Mouse (Mus musculus): Measurements from ENCODE around the gene Ino80b. TPM values are rescaled to one million over a fixed set of nuclear protein-coding genes. Genes with fewer than 3 reads are reported as not detected.

Ino80b gene
- not detected for polyA plus RNA-seq (2014; fragmentation: Illumina TruSeq; extraction: RNeasy Lipid Tissue Mini Kit (QIAGEN cat#74804); ENCODE audit: low read depth, low replicate concordance)

GRCm38 (mm10) chr6:83125331-83125730 is at the start of gene Ino80b:
Gene Ino80b (minus strand): TSS chr6:83125431.

GRCm38 (mm10) chr6:83165607-83166242 is 40.5 kb upstream of the Ino80b start, which contains the start of gene Dctn1:
Gene Dctn1 (plus strand): TSS chr6:83165920.

GRCm38 (mm10) chr6:83156259-83156684 is 31.0 kb upstream of the Ino80b start, which contains the start of the genes Wdr54 and 1700003E16Rik:
Gene Wdr54 (minus strand): TSS chr6:83156397.
Gene 1700003E16Rik (plus strand): TSS chr6:83156404.

GRCm38 (mm10) chr6:83134951-83135513 is 9.8 kb upstream of the Ino80b start, which contains the start of gene Rtkn:
Gene Rtkn (plus strand): TSS chr6:83135463.

GRCm38 (mm10) chr6:83120930-83121862 is 4.0 kb downstream of the Ino80b start, which contains the start of gene Wbp1:
Gene Wbp1 (minus strand): TSS chr6:83121559.

GRCm38 (mm10) chr6:83115011-83115671 is 10.1 kb downstream of the Ino80b start, which contains the start of gene Mogs:
Gene Mogs (plus strand): TSS chr6:83115496.

GRCm38 (mm10) chr6:83108762-83109668 is 16.2 kb downstream of the Ino80b start, which contains the start of gene Mrpl53:
Gene Mrpl53 (plus strand): TSS chr6:83109040.

GRCm38 (mm10) chr6:83101316-83101687 is 23.9 kb downstream of the Ino80b start, which contains the start of the genes Ccdc142 and Gm42688:
Gene Ccdc142 (plus strand): TSS chr6:83101601.
Gene Gm42688 (plus strand): TSS chr6:83101617.

GRCm38 (mm10) chr6:83086121-83087035 is 38.9 kb downstream of the Ino80b start, which contains the start of gene Lbx2:
Gene Lbx2 (plus strand): TSS chr6:83086367.

GRCm38 (mm10) chr6:83077630-83078323 is 47.5 kb downstream of the Ino80b start, which contains the start of gene Pcgf1:
Gene Pcgf1 (plus strand): TSS chr6:83077869.

Other genes with a start within 250 kb of the Ino80b start
- not detected for gene Sema4f, start 185.7 kb downstream of the Ino80b start, polyA plus RNA-seq (2014; fragmentation: Illumina TruSeq; extraction: RNeasy Lipid Tissue Mini Kit (QIAGEN cat#74804); ENCODE audit: low read depth, low replicate concordance)
- gene M1ap, start 178.5 kb downstream of the Ino80b start, polyA plus RNA-seq (2014; fragmentation: Illumina TruSeq; extraction: RNeasy Lipid Tissue Mini Kit (QIAGEN cat#74804); ENCODE audit: low read depth, low replicate concordance): not detected
- not detected for gene Dok1, start 92.0 kb downstream of the Ino80b start, polyA plus RNA-seq (2014; fragmentation: Illumina TruSeq; extraction: RNeasy Lipid Tissue Mini Kit (QIAGEN cat#74804); ENCODE audit: low read depth, low replicate concordance)
- gene Loxl3, start 91.3 kb downstream of the Ino80b start, polyA plus RNA-seq (2014; fragmentation: Illumina TruSeq; extraction: RNeasy Lipid Tissue Mini Kit (QIAGEN cat#74804); ENCODE audit: low read depth, low replicate concordance): 1.3 TPM
- 3.8 TPM for gene Aup1, start 70.9 kb downstream of the Ino80b start, polyA plus RNA-seq (2014; fragmentation: Illumina TruSeq; extraction: RNeasy Lipid Tissue Mini Kit (QIAGEN cat#74804); ENCODE audit: low read depth, low replicate concordance)
- gene Htra2, start 70.2 kb downstream of the Ino80b start, polyA plus RNA-seq (2014; fragmentation: Illumina TruSeq; extraction: RNeasy Lipid Tissue Mini Kit (QIAGEN cat#74804); ENCODE audit: low read depth, low replicate concordance): 1.8 TPM
- 0.61 TPM for gene Dqx1, start 67.6 kb downstream of the Ino80b start, polyA plus RNA-seq (2014; fragmentation: Illumina TruSeq; extraction: RNeasy Lipid Tissue Mini Kit (QIAGEN cat#74804); ENCODE audit: low read depth, low replicate concordance)
- gene Tlx2, start 55.1 kb downstream of the Ino80b start, polyA plus RNA-seq (2014; fragmentation: Illumina TruSeq; extraction: RNeasy Lipid Tissue Mini Kit (QIAGEN cat#74804); ENCODE audit: low read depth, low replicate concordance): not detected
- 3.8 TPM for gene Pcgf1, start 47.6 kb downstream of the Ino80b start, polyA plus RNA-seq (2014; fragmentation: Illumina TruSeq; extraction: RNeasy Lipid Tissue Mini Kit (QIAGEN cat#74804); ENCODE audit: low read depth, low replicate concordance)
- gene Lbx2, start 39.1 kb downstream of the Ino80b start, polyA plus RNA-seq (2014; fragmentation: Illumina TruSeq; extraction: RNeasy Lipid Tissue Mini Kit (QIAGEN cat#74804); ENCODE audit: low read depth, low replicate concordance): not detected
- not detected for gene Ccdc142, start 23.8 kb downstream of the Ino80b start, polyA plus RNA-seq (2014; fragmentation: Illumina TruSeq; extraction: RNeasy Lipid Tissue Mini Kit (QIAGEN cat#74804); ENCODE audit: low read depth, low replicate concordance)
- 0.53 TPM for gene Gm42688, start 23.8 kb downstream of the Ino80b start, polyA plus RNA-seq (2014; fragmentation: Illumina TruSeq; extraction: RNeasy Lipid Tissue Mini Kit (QIAGEN cat#74804); ENCODE audit: low read depth, low replicate concordance)
- 50.2 TPM for gene Mrpl53, start 16.4 kb downstream of the Ino80b start, polyA plus RNA-seq (2014; fragmentation: Illumina TruSeq; extraction: RNeasy Lipid Tissue Mini Kit (QIAGEN cat#74804); ENCODE audit: low read depth, low replicate concordance)
- 2.3 TPM for gene Mogs, start 9.9 kb downstream of the Ino80b start, polyA plus RNA-seq (2014; fragmentation: Illumina TruSeq; extraction: RNeasy Lipid Tissue Mini Kit (QIAGEN cat#74804); ENCODE audit: low read depth, low replicate concordance)
- 2.1 TPM for gene Wbp1, start 3.9 kb downstream of the Ino80b start, polyA plus RNA-seq (2014; fragmentation: Illumina TruSeq; extraction: RNeasy Lipid Tissue Mini Kit (QIAGEN cat#74804); ENCODE audit: low read depth, low replicate concordance)
- 0.24 TPM for gene Rtkn, start 10.0 kb upstream of the Ino80b start, polyA plus RNA-seq (2014; fragmentation: Illumina TruSeq; extraction: RNeasy Lipid Tissue Mini Kit (QIAGEN cat#74804); ENCODE audit: low read depth, low replicate concordance)
- gene Wdr54, start 31.0 kb upstream of the Ino80b start, polyA plus RNA-seq (2014; fragmentation: Illumina TruSeq; extraction: RNeasy Lipid Tissue Mini Kit (QIAGEN cat#74804); ENCODE audit: low read depth, low replicate concordance): not detected
- gene 1700003E16Rik, start 31.0 kb upstream of the Ino80b start, polyA plus RNA-seq (2014; fragmentation: Illumina TruSeq; extraction: RNeasy Lipid Tissue Mini Kit (QIAGEN cat#74804); ENCODE audit: low read depth, low replicate concordance): not detected
- gene Dctn1, start 40.5 kb upstream of the Ino80b start, polyA plus RNA-seq (2014; fragmentation: Illumina TruSeq; extraction: RNeasy Lipid Tissue Mini Kit (QIAGEN cat#74804); ENCODE audit: low read depth, low replicate concordance): 10.8 TPM
- gene Slc4a5, start 94.4 kb upstream of the Ino80b start, polyA plus RNA-seq (2014; fragmentation: Illumina TruSeq; extraction: RNeasy Lipid Tissue Mini Kit (QIAGEN cat#74804); ENCODE audit: low read depth, low replicate concordance): 0.65 TPM
- gene Mthfd2, start 200.5 kb upstream of the Ino80b start, polyA plus RNA-seq (2014; fragmentation: Illumina TruSeq; extraction: RNeasy Lipid Tissue Mini Kit (QIAGEN cat#74804); ENCODE audit: low read depth, low replicate concordance): 3.4 TPM
- gene Mob1a, start 200.6 kb upstream of the Ino80b start, polyA plus RNA-seq (2014; fragmentation: Illumina TruSeq; extraction: RNeasy Lipid Tissue Mini Kit (QIAGEN cat#74804); ENCODE audit: low read depth, low replicate concordance): 94.8 TPM
- 118 TPM for gene Bola3, start 223.7 kb upstream of the Ino80b start, polyA plus RNA-seq (2014; fragmentation: Illumina TruSeq; extraction: RNeasy Lipid Tissue Mini Kit (QIAGEN cat#74804); ENCODE audit: low read depth, low replicate concordance)

Data from kidney, adult 10 weeks (tissue).